Mouse (Mus musculus) stomach, embryonic 16.5 days (tissue): ENCODE results near the gene Acy3. TPM values are rescaled to one million over a fixed set of nuclear protein-coding genes. Genes with fewer than 3 reads are reported as not detected.

Experiments used
- ATAC-seq: fragments of 200-750 bp; cut with Nextera tagmentation; 2 replicates; pipeline ENCODE4 v1.8.0; 2017; ENCODE audit warnings: moderate number of reproducible peaks, moderate TSS enrichment; ENCODE audit not compliant: insufficient read depth, low FRiP score
- H3K27ac ChIP-seq: fragments of 300-500 bp; sonication (generic); 2 replicates; pipeline ENCODE4 v1.5.1; 2014; ENCODE audit warnings: low read length
- H3K27me3 ChIP-seq: fragments of 300-500 bp; sonication (generic); 2 replicates; pipeline ENCODE4 v1.6.1; 2014; ENCODE audit warnings: low read length, control low read depth, mixed read lengths; ENCODE audit not compliant: control insufficient read depth, insufficient read depth
- H3K36me3 ChIP-seq: fragments of 300-500 bp; sonication (generic); 2 replicates; pipeline ENCODE4 v1.6.1; 2014; ENCODE audit warnings: low read length; ENCODE audit not compliant: control insufficient read depth, insufficient read depth
- H3K4me1 ChIP-seq: fragments of 300-500 bp; sonication (generic); 2 replicates; pipeline ENCODE4 v1.6.1; 2014; ENCODE audit warnings: low read length, control low read depth, mixed read lengths; ENCODE audit not compliant: control insufficient read depth, insufficient read depth
- H3K4me2 ChIP-seq: fragments of 300-500 bp; sonication (generic); 2 replicates; pipeline ENCODE4 v1.6.1; 2014; ENCODE audit warnings: low read depth, low read length, mixed read lengths
- H3K4me3 ChIP-seq: fragments of 300-500 bp; sonication (generic); replicated peaks from 2 replicates; pipeline ENCODE4 v1.5.1; 2014; ENCODE audit warnings: mild to moderate bottlenecking, low read length
- H3K9ac ChIP-seq: fragments of 300-500 bp; sonication (generic); 2 replicates; pipeline ENCODE4 v1.6.1; 2014; ENCODE audit warnings: low read length
- H3K9me3 ChIP-seq: fragments of 300-500 bp; sonication (generic); replicated peaks from 2 replicates; pipeline ENCODE4 v1.6.1; 2016; ENCODE audit warnings: low read length, control low read depth; ENCODE audit not compliant: control insufficient read depth
- WGBS: fragments of 180-500 bp; shearing (Covaris S2); extraction: QIAGEN DNeasy Blood & Tissue Kit; methylation state at CpG from one replicate; pipeline ENCODE4 v1.1.7; 2014; 5-methylcytosine and 5-hydroxymethylcytosine counted together
- polyA plus RNA-seq: library from polyadenylated mRNA; unstranded; fragments of >200 nt; fragmentation: Nextera tagmentation; extraction: Ambion mirVana; gene quantifications from 2 replicates; pipeline ENCODE4 v1.2.1, GENCODE M21; 2015

The Acy3 gene
- polyA plus RNA-seq, 1 experiment from 2014 or later, result 10.2 TPM

DNA sequence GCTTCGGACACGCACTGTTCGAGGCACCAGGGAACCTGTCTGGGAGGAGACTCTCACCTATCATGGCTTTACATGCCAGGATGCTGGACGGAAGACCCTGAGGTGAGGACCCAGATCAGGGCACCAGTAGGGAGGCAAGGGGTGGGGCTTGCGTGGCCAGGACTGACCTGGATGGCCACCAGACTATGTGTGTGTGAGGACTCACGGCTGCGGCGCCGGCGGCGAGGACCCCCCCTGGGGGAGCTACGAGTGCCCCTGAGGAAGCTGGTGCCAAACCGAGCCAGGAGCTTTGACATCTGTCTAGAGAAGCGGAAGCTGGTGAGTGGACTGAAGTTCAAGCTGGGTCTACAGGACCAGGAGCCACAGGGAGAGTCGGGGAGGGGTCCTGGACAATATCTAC, 18.0 kb downstream of the Acy3 start:
- Histone ChIP-seq H3K9me3 (no peaks in the 10 kb centered on the region), H3K9ac (no peak overlapping the region), H3K36me3 (peaks cover 6% of the 10 kb centered on the region; the same call in 1 of the 2 replicates), H3K4me3 (no peak overlapping the region), H3K4me1 (peaks cover 16% of the 10 kb centered on the region), H3K27ac (no peak overlapping the region), H3K27me3 (no peaks in the 10 kb centered on the region), H3K4me2 (no peak overlapping the region)
- ATAC-seq, result no peak
- 85% methylated on average over 15 of the region's 15 CpGs for WGBS

DNA sequence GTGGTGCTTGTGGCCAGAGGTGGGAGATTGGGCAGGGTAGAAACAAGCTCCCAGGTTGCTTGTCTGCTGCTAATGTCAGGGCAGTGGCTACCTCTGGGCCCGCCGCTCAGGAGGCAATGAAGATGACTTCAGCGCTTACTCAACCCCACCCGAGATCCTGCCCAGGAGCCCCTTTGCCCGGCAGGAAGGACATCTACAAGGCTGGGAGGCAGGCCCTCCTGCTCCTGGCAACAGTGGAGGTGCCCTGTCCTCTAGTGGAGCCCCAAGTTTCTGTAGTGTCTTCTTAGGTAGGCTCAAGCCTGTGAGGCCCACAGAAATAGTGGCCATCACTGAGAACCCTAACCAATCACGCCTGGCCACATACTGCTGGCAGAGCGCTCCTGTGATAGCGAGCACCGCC, 18.7 kb downstream of the Acy3 start:
- peaks cover 12% of the 10 kb centered on the region; the same call in 1 of the 2 replicates for H3K36me3 ChIP-seq
- H3K27me3 ChIP-seq, result no peaks in the 10 kb centered on the region
- no peak overlapping the region for H3K27ac ChIP-seq
- H3K9ac ChIP-seq, result no peak overlapping the region
- no peak overlapping the region for H3K4me3 ChIP-seq
- no peaks in the 10 kb centered on the region for H3K9me3 ChIP-seq
- H3K4me1 ChIP-seq, result peaks cover 12% of the 10 kb centered on the region
- 91% methylated on average over 9 of the region's 9 CpGs for WGBS
- ATAC-seq, result no peak
- H3K4me2 ChIP-seq, result no peak overlapping the region

DNA sequence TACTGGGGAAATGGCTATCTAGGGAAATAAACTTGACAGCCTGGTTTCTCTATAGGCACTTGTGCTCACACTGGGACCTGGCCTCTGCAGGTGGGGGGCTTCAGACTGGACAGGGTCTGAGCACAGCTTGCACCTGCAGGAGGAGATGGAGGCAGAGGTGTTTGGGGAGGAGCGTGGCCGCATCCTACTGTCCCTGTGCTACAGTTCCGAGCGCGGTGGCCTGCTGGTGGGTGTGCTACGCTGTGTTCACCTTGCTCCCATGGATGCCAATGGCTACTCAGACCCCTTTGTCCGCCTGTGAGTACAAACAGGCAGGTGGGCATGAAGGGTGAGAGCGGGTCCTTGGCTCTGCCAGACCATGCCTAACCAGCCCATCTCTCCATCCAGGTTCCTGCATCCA, 19.6 kb downstream of the Acy3 start:
- H3K36me3 ChIP-seq, result peaks cover 12% of the 10 kb centered on the region; the same call in 1 of the 2 replicates
- ATAC-seq, result no peak
- no peak overlapping the region for H3K27ac ChIP-seq
- WGBS, result 94% methylated on average over 8 of the region's 8 CpGs
- H3K4me1 ChIP-seq, result peaks cover 11% of the 10 kb centered on the region
- H3K9ac ChIP-seq, result no peak overlapping the region
- no peaks in the 10 kb centered on the region for H3K9me3 ChIP-seq
- no peak overlapping the region for H3K4me2 ChIP-seq
- no peaks in the 10 kb centered on the region for H3K27me3 ChIP-seq
- H3K4me3 ChIP-seq, result no peak overlapping the region

DNA sequence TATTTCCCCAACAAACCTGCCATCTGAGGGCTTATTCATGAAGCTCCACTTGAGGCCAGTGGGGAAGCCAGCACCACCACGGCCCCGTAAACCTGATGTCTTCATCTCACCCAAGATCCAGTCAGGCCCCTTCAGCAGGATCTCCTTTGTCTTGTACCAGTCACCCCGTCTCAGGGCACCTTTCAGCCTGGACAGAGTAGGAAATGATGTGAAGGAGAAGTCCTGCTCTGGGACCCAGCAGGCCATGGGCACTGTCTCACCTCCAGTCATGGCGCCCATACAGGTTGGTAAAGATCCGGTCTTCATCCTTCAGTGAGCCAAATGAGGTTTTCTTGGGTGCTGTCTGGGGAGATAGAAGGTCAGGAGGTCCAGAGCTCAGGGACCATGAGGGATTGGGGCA, 24.7 kb downstream of the Acy3 start:
- Histone ChIP-seq H3K4me2 (no peak overlapping the region), H3K4me1 (peaks cover 13% of the 10 kb centered on the region), H3K9ac (no peak overlapping the region), H3K4me3 (no peak overlapping the region), H3K36me3 (peaks cover 12% of the 10 kb centered on the region; the same call in 1 of the 2 replicates), H3K27me3 (no peaks in the 10 kb centered on the region), H3K27ac (no peak overlapping the region), H3K9me3 (no peaks in the 10 kb centered on the region)
- WGBS, result 93% methylated on average over 5 of the region's 5 CpGs
- no peak for ATAC-seq

DNA sequence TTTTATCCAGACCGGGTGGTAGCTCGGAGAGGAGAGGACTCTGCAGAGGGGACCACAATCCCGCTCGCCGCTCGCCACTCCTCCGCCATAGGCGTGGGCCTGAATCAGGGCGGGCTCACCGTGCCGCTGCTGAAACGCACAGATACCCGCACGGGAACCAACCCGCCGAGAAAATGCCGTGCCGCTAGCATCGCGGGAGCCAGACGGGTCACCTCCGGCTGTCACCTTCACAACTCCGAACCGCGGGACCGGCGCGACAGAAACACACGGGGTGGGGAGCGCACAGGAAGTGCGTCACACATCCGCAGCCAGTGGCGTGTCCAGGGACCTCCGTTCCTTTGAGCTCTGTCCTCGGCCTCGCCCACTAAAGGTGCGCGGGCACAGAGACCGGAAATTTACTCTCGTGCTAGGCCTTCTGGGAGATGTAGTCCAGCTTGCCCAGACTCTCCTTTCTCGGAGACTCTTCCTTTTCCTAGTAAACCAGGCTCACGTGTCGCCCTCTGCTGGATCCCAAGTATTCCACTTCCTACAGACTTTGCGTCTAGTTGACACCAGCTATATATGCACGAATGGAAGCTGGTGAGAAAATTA, 26.2 kb downstream of the Acy3 start, which contains the start of gene Ndufv1:
Gene Ndufv1, minus strand, starts transcription at position 375 of the 591 bp plus-strand sequence.
- H3K4me3 ChIP-seq, result peak within 1 kb of the TSS; percentile 89
- WGBS, result under 1% methylated on average over 45 of the region's 45 CpGs
- H3K4me2 ChIP-seq, result peak within 1 kb of the TSS; percentile 72
- H3K27me3 ChIP-seq, result no peaks in the 10 kb centered on the region
- peaks cover 8% of the 10 kb centered on the region; the same call in 1 of the 2 replicates for H3K36me3 ChIP-seq
- H3K9ac ChIP-seq, result peak within 1 kb of the TSS; percentile 79
- peak within 1 kb of the TSS; percentile 24; the same call in 1 of the 2 replicates for H3K27ac ChIP-seq
- peak; percentile 99 for ATAC-seq
- H3K9me3 ChIP-seq, result no peaks in the 10 kb centered on the region
- peaks cover 13% of the 10 kb centered on the region for H3K4me1 ChIP-seq

DNA sequence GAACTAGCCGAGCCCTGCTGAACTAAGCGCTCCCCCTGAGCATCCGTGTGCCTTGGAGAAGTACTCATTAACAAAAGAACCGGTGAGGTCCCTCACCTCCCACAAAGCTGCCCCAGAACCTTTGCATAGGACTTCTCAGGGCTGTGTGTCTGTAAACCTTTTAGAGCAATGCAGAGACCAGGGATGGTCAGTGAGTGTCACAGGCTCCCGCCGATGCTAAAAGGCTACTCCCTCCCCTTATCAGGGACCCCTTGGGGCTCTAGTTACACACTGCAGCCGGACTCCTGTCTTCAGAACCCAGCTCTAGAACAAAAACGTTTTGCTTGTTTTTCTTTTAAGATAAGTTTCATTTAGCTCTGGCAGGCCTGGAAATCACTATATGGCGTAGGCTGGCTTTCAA, 26.7 kb downstream of the Acy3 start:
- peak; percentile 5; the same call in 1 of the 2 replicates for ATAC-seq
- Histone ChIP-seq H3K27ac (0 out of 2 replicates have a peak overlapping the region, but pooled peaks have one; percentile 22), H3K9ac (peak overlapping the region; percentile 67), H3K4me1 (peaks cover 13% of the 10 kb centered on the region), H3K9me3 (no peaks in the 10 kb centered on the region), H3K36me3 (0 out of 2 replicates have a peak, but pooled peaks cover 6% of the 10 kb centered on the region), H3K27me3 (no peaks in the 10 kb centered on the region), H3K4me2 (peak overlapping the region; percentile 61), H3K4me3 (peak overlapping the region; percentile 89)
- WGBS, result 13% methylated on average over 9 of the region's 9 CpGs

DNA sequence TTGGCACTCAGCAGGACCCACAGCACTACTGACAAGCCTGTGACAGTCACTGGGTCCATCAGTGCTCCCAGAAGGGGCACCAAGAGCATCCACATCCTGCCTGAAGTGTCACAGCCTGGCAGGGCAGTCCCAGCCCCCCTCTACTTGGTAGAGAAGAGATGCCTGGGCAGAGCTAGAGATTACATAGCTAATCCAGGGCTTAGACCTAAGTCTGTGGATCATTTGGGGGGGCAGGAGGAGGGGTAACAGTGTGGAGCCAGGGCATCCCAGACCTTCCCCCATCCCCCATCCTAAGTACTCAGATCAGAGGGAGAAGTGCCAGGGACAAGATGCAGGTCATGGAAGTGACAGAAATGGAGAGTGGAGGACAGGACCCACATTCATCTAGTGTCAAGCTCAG, 28.4 kb downstream of the Acy3 start:
- Histone ChIP-seq H3K4me2 (no peak overlapping the region), H3K36me3 (0 out of 2 replicates have a peak, but pooled peaks cover 2% of the 10 kb centered on the region), H3K9me3 (no peaks in the 10 kb centered on the region), H3K4me1 (peaks cover 17% of the 10 kb centered on the region), H3K27me3 (no peaks in the 10 kb centered on the region), H3K27ac (no peak overlapping the region), H3K4me3 (no peak overlapping the region), H3K9ac (no peak overlapping the region)
- ATAC-seq, result no peak

DNA sequence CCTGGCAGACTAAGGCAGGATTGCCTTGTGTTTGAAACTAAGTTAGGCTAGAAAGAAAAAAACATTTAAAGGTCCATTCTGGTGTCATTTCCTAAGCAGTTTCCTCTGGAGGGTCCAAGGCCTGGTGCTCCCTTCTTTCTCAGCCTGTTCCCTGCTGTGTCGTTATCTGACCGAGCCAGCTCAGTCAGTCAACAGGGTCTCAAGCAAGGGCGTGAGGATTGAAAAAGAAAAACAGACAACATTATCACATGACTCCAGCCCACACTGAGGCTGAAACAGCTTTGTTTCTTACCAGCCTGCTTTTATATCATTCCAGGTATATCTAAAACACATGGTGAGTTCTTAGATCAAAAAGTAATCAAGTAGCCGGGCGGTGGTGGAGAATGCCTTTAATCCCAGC, 29.3 kb downstream of the Acy3 start:
- peaks cover 19% of the 10 kb centered on the region for H3K4me1 ChIP-seq
- H3K4me3 ChIP-seq, result no peak overlapping the region
- 61% methylated on average over 5 of the region's 5 CpGs for WGBS
- H3K4me2 ChIP-seq, result no peak overlapping the region
- no peaks in the 10 kb centered on the region for H3K36me3 ChIP-seq
- no peak for ATAC-seq
- H3K9me3 ChIP-seq, result no peaks in the 10 kb centered on the region
- H3K27ac ChIP-seq, result no peak overlapping the region
- no peak overlapping the region for H3K9ac ChIP-seq
- H3K27me3 ChIP-seq, result no peaks in the 10 kb centered on the region

DNA sequence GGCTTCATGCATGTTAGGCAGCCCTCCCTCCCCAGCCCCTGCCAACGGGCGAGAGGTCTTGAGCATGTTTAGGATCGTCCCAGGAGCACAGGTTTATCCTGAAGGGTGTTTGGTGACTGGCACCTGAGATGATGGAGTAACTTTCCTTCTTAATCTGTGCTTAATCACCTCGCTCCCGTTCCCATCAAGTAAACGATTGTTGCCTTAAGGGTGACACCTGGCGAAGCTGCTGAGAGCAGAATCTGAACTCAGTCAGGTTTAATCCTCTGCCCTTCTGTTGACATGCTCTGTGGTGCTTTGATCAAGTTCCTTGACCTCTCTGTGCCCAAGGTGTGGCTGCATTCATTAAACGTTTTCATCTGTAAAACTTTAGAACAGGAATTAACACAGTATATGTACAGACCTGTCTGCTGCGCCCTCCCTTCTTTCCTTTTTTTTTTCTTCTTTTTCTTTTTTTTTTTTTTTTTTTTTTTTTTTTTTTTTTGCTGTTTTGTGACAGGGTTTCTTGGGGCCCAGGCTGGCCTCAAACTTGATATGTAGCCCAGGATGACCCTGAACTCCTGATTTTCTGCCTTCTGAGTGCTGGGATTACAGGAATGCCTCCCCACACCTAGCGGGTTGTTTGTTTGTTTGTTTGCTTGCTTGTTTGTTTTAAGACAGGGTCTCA, 31.7 kb downstream of the Acy3 start:
- ATAC-seq, result no peak
- H3K9me3 ChIP-seq, result no peaks in the 10 kb centered on the region
- H3K4me3 ChIP-seq, result no peak overlapping the region
- no peaks in the 10 kb centered on the region for H3K36me3 ChIP-seq
- H3K4me1 ChIP-seq, result peaks cover 7% of the 10 kb centered on the region
- H3K27me3 ChIP-seq, result no peaks in the 10 kb centered on the region
- no peak overlapping the region for H3K4me2 ChIP-seq
- no peak overlapping the region; the same call in 1 of the 2 replicates for H3K27ac ChIP-seq
- H3K9ac ChIP-seq, result no peak overlapping the region
- WGBS, result 46% methylated on average over 10 of the region's 10 CpGs
